Mouse (Mus musculus) E14TG2a.4 (cell line): ENCODE results near the gene Myo3b.

Source experiments
- CTCF ChIP-seq: conservative IDR thresholded peaks from 2 replicates; pipeline ENCODE4 v1.5.1; 2014; ENCODE audit warnings: low read length
- NANOG ChIP-seq: IDR thresholded peaks from 2 replicates; pipeline ENCODE4 v1.6.1; 2014; ENCODE audit warnings: borderline replicate concordance, low read length, mixed read lengths

DNA sequence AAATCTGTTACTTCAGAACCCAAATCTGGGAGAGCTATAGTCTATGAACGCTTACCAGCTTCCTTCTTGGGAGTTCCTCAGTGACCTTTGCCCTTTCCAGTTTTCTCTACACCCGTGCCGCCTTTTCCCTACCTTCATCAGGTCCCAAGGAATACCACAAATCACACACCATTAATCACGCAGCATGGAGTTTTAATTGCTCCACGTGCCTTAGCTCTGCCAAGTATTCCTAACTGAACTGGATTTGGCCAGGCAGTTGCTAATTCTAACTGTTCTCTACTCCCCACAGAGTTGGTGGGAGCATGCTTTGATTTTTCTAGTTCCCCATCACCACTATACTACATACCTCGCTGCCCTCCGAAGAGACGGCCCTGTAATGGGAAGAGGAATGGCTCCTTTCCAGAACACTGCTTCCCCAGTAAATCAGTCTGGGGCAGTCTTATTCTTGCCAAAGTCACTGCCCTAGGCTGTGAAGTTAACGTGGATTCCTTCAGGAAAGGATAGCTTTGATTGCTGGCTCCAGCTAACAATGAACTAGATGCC is 358.9 kb downstream of the Myo3b start:
- TF ChIP-seq CTCF (no peak), NANOG (no peak)
